Mouse (Mus musculus) cortical plate, adult 2 months (tissue): ENCODE results near the gene Zfp787. TPM values are rescaled to one million over a fixed set of nuclear protein-coding genes. Genes with fewer than 3 reads are reported as not detected.
A peak's percentile ranks its signal among the peaks of the same experiment; 100 is the strongest.
"Not testable (repeated sequence)": the region's sequence is repeated elsewhere in the genome, so short reads cannot be mapped to it uniquely, and the experiment has no call there.

Experiments used
- H3K27ac ChIP-seq: fragments of 200-500 bp; 2 replicates; pipeline ENCODE4 v1.5.1; 2012; ENCODE audit warnings: low read length, control low read depth, inconsistent platforms; ENCODE audit not compliant: insufficient read depth
- H3K4me1 ChIP-seq: fragments of 200-500 bp; 2 replicates; pipeline ENCODE4 v1.6.1; 2011; ENCODE audit warnings: low read length; ENCODE audit not compliant: control insufficient read depth, insufficient read depth
- H3K4me3 ChIP-seq: fragments of 200-500 bp; 2 replicates; pipeline ENCODE4 v1.5.1; 2011; ENCODE audit warnings: mild to moderate bottlenecking, low read length, control low read depth; ENCODE audit not compliant: insufficient read depth
- CTCF ChIP-seq: fragments of 200-500 bp; IDR thresholded peaks from 2 replicates; pipeline ENCODE4 v1.5.1; 2011; ENCODE audit warnings: mild to moderate bottlenecking, control low read depth, low read length; ENCODE audit not compliant: insufficient read depth; ENCODE audit errors: extremely low read depth
- POLR2A ChIP-seq: fragments of 200-500 bp; IDR thresholded peaks from 2 replicates; pipeline ENCODE4 v1.6.1; 2011; ENCODE audit warnings: mild to moderate bottlenecking, low read length, control low read depth; ENCODE audit not compliant: insufficient read depth; ENCODE audit errors: extremely low read depth
- polyA plus RNA-seq: library from polyadenylated mRNA; depleted of rRNA; stranded (reverse); fragments of >200 nt; gene quantifications from 2 replicates; pipeline ENCODE4 v1.2.3, GENCODE M21; 2012; rRNA removed

Zfp787 gene
- polyA plus RNA-seq, 1 experiment: 37.9 TPM

DNA sequence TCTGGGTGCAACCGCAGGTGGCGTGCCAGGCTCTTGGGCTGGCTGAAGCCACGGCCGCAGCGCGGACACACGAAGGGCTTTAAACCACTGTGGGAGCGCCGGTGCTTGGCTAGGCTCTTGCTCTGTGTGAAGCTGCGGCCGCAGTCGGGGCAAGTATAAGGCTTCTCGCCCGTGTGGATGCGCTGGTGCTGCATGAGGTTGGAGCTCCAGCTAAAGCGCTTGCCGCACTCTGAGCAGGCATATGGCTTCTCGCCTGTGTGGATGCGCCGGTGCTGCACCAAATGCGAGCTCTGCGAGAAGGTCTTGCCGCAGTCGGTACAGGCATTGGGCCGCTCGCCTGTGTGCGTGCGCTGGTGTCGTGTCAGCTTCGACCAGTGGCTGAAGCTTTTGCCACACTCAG lies 23.2 kb downstream of the Zfp787 start:
- H3K4me1 ChIP-seq: no peaks in the 10 kb centered on the region; the same call in 1 of the 2 replicates
- no peak overlapping the region for H3K27ac ChIP-seq
- H3K4me3 ChIP-seq: no peak overlapping the region
- TF ChIP-seq POLR2A: no peak
- TF ChIP-seq CTCF: no peak

GRCm38 (mm10) chr7:6130346-6130745 lies 25.5 kb downstream of the Zfp787 start:
- TF ChIP-seq POLR2A (no peak), CTCF (no peak)
- no peak overlapping the region for H3K27ac ChIP-seq
- no peak overlapping the region for H3K4me3 ChIP-seq
- H3K4me1 ChIP-seq: no peaks in the 10 kb centered on the region; the same call in 1 of the 2 replicates

- no peak overlapping the region for H3K27ac ChIP-seq
- no peak overlapping the region for H3K4me3 ChIP-seq
These were observed 28.9 kb downstream of the Zfp787 start for GRCm38 (mm10) chr7:6126690-6127448.

DNA sequence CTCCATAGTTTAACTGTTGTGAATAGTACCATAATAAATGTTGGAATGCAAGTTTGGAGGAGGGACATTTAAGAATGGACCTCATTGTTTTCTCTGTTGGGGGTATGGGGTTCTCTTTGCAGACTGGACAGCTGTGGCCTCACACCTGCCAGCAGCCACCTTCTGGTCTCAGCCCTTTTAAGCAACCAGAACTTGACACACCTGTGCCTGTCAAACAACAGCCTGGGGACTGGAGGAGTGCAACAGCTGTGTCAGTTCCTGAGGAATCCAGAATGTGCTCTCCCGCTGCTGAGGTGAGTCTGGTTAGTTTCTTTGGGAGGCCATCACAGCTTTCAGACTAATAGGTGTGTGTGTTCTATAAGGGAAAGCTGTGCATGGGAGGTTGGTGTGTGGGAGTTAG lies 34.7 kb downstream of the Zfp787 start:
- not testable (repeated sequence) for H3K27ac ChIP-seq, H3K4me1 ChIP-seq, H3K4me3 ChIP-seq

More at GRCm38 (mm10) chr7:6126690-6127448, 28.9 kb downstream of the Zfp787 start:
- no peaks in the 10 kb centered on the region; the same call in 1 of the 2 replicates for H3K4me1 ChIP-seq
- TF ChIP-seq POLR2A (no peak), CTCF (peak; percentile 90)

DNA sequence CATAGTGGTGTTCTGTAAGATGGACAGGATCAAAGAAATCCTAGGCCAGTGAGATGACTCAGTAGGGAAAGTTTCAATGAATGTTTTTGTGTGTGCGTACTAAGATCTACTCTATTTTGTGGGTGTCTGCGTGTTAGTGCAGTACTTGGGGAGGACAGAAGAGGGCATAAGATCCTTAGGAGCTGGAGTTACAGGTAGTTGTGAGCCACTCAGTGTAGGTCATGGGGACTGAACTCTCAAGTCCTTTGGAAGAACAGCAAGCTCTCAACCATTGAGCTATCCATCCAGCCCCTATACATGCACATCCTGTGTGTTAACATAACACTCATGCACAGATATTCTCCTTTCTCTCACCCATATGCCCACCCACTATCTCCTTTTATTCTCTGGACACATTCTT lies 35.7 kb downstream of the Zfp787 start:
- not testable (repeated sequence) for H3K27ac ChIP-seq, H3K4me1 ChIP-seq, H3K4me3 ChIP-seq

DNA sequence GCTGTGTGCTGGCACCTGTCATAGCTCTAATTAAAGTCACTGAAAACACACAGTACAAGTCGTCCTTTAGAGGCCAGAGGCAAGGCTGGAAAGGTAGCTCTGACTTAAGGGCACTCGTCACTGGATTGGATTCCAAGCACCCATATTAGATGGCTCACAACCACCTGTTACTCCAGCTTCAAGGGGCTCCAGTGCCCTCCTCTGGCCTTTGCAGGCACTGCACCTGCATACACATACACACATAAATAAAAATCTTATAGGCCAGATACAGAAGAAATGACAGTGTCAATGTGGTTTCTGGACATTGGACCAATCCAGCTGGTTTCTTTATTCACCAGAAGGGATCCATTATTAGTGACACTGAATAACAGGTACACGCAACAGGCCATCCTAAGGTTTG lies 36.3 kb downstream of the Zfp787 start:
- Histone ChIP-seq H3K4me3 (no peak overlapping the region), H3K4me1 (no peaks in the 10 kb centered on the region), H3K27ac (no peak overlapping the region)
- TF ChIP-seq CTCF (no peak), POLR2A (no peak)

Other genes with a start within 250 kb of the Zfp787 start
- gene Vmn1r65, start 145.0 kb downstream of the Zfp787 start, polyA plus RNA-seq: not detected in 2 replicates
- not detected in 2 replicates for gene Nlrp4c, start 110.8 kb downstream of the Zfp787 start, polyA plus RNA-seq
- gene Zfp444, start 16.2 kb upstream of the Zfp787 start, polyA plus RNA-seq: 53.5 and 56.1 TPM in 2 replicates
- gene Galp, start 41.1 kb upstream of the Zfp787 start, polyA plus RNA-seq: not detected in 2 replicates
- not detected in 2 replicates for gene Zscan5b, start 66.3 kb upstream of the Zfp787 start, polyA plus RNA-seq
- gene Epp13, start 96.7 kb upstream of the Zfp787 start, polyA plus RNA-seq: not detected in 2 replicates
- gene Zfp667, start 130.6 kb upstream of the Zfp787 start, polyA plus RNA-seq: 7.1 and 7.7 TPM in 2 replicates
- gene Zfp583, start 175.3 kb upstream of the Zfp787 start, polyA plus RNA-seq: 7.6 and 8.0 TPM in 2 replicates
- 3.4 and 4.2 TPM in 2 replicates for gene Gm3854, start 187.8 kb upstream of the Zfp787 start, polyA plus RNA-seq
- 2.6 and 3.1 TPM in 2 replicates for gene Zfp78, start 207.3 kb upstream of the Zfp787 start, polyA plus RNA-seq
- 8.1 and 8.6 TPM in 2 replicates for gene Zfp28, start 227.3 kb upstream of the Zfp787 start, polyA plus RNA-seq
- 7.5 and 7.6 TPM in 2 replicates for gene Smim17, start 242.7 kb upstream of the Zfp787 start, polyA plus RNA-seq